Mouse (Mus musculus) intestine, embryonic 16.5 days (tissue): Measurements from ENCODE around the gene Stpg4. TPM values are rescaled to one million over a fixed set of nuclear protein-coding genes. Genes with fewer than 3 reads are reported as not detected.

Experiments used
- ATAC-seq: fragments of 200-750 bp; cut with Nextera tagmentation; 2 replicates; pipeline ENCODE4 v1.8.0; 2017; ENCODE audit warnings: moderate TSS enrichment, moderate library complexity
- H3K27ac ChIP-seq: fragments of 300-500 bp; sonication (generic); 2 replicates; pipeline ENCODE4 v1.5.1; 2014; ENCODE audit warnings: mild to moderate bottlenecking, low read length
- H3K27me3 ChIP-seq: fragments of 300-500 bp; sonication (generic); replicated peaks from 2 replicates; pipeline ENCODE4 v1.6.1; 2014; ENCODE audit warnings: low read length, control low read depth, mixed read lengths; ENCODE audit not compliant: control insufficient read depth, insufficient read depth
- H3K36me3 ChIP-seq: fragments of 300-500 bp; sonication (generic); 2 replicates; pipeline ENCODE4 v1.6.1; 2014; ENCODE audit warnings: low read length, control low read depth; ENCODE audit not compliant: control insufficient read depth, insufficient read depth
- H3K4me1 ChIP-seq: fragments of 300-500 bp; sonication (generic); 2 replicates; pipeline ENCODE4 v1.6.1; 2014; ENCODE audit warnings: low read length, control low read depth, mixed read lengths; ENCODE audit not compliant: control insufficient read depth, insufficient read depth
- H3K4me2 ChIP-seq: fragments of 300-500 bp; sonication (generic); 2 replicates; pipeline ENCODE4 v1.6.1; 2014; ENCODE audit warnings: low read depth, low read length, control low read depth
- H3K4me3 ChIP-seq: fragments of 300-500 bp; sonication (generic); 2 replicates; pipeline ENCODE4 v1.5.1; 2014; ENCODE audit warnings: mild to moderate bottlenecking, low read length
- H3K9ac ChIP-seq: fragments of 300-500 bp; sonication (generic); 2 replicates; pipeline ENCODE4 v1.6.1; 2014; ENCODE audit warnings: low read depth, low read length
- H3K9me3 ChIP-seq: fragments of 300-500 bp; sonication (generic); 2 replicates; pipeline ENCODE4 v1.6.1; 2016; ENCODE audit warnings: low read length, control low read depth; ENCODE audit not compliant: control insufficient read depth
- WGBS: fragments of 180-500 bp; shearing (Covaris S2); extraction: QIAGEN DNeasy Blood & Tissue Kit; methylation state at CpG from one replicate; pipeline ENCODE4 v1.1.7; 2014; 5-methylcytosine and 5-hydroxymethylcytosine counted together
- polyA plus RNA-seq: library from polyadenylated mRNA; unstranded; fragments of >200 nt; fragmentation: Nextera tagmentation; extraction: Ambion mirVana; gene quantifications from 2 replicates; pipeline ENCODE4 v1.2.1, GENCODE M21; 2015

The Stpg4 gene
- polyA plus RNA-seq, 1 experiment from 2014 or later, result not detected

DNA sequence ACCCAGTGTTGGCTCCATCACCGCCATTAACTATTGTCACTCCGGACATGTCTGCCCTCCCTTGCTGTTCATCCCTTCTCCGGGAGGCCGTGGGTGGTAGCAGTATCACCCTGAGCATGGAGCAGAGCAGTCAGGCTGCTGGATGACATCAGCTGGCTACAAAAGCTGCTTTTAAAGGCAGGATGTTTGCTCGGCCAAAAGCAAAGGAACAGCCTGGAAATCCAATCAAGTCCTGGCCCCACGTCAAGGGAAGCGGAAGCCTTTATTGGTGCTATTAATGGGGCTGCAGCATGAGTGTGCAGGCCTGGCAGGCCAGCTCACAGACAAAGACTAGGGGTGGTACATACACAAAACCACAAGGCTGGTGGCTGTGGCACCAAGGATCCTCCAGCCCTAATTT lies 36.3 kb downstream of the Stpg4 start:
- Histone ChIP-seq H3K27me3 (no peaks in the 10 kb centered on the region), H3K4me1 (no peaks in the 10 kb centered on the region; the same call in 1 of the 2 replicates), H3K4me2 (no peak overlapping the region), H3K9ac (no peak overlapping the region), H3K27ac (no peak overlapping the region), H3K4me3 (no peak overlapping the region), H3K9me3 (no peaks in the 10 kb centered on the region), H3K36me3 (no peaks in the 10 kb centered on the region)
- ATAC-seq, result peak; percentile 50
- 59% methylated on average over 7 of the region's 7 CpGs for WGBS

DNA sequence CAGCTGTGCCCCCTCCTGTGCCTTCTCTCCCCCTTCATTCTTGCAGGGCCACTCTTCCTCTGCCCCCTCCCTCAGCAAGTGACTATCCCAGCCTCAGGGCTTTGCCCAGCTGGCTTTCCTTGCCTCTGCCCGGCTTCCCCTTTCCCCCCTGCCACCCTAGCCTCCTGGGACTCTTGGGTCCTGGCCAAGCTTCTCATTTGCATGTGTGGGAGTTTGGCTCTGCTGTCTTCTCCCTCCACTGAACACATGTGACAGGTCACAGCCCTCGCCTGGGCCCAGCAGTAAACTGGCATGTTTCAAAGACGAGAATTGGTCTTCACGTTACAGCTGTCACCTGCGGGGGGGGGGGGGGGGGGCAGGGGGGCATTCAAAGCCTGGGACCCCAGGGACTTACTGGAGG lies 40.5 kb downstream of the Stpg4 start:
- no peaks in the 10 kb centered on the region; the same call in 1 of the 2 replicates for H3K4me1 ChIP-seq
- WGBS, result 33% methylated on average over 3 of the region's 5 CpGs
- no peak overlapping the region for H3K27ac ChIP-seq
- H3K9me3 ChIP-seq, result no peaks in the 10 kb centered on the region
- no peaks in the 10 kb centered on the region for H3K27me3 ChIP-seq
- H3K36me3 ChIP-seq, result no peaks in the 10 kb centered on the region
- no peak overlapping the region for H3K9ac ChIP-seq
- no peak overlapping the region for H3K4me3 ChIP-seq
- no peak overlapping the region for H3K4me2 ChIP-seq
- ATAC-seq, result no peak

DNA sequence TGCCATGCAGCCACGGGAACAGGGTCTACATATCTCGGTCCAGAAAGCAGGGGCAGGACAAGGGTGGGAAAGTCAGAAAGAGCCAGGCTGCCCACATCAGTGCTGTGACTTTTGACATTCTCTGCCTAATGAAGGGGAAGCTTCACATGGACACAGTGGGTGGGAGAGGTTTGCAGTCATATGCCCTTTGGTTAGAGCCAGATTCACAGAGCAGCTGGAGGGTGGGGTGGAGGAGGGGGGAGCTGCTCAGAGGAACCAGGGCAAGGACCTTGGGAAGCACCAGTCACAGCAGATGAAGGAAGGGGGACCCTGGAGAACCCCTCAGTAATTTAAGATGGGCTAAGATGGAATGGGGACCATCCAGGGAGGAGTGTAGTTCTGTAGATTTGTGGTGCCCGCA lies 41.7 kb downstream of the Stpg4 start:
- H3K4me3 ChIP-seq, result no peak overlapping the region
- 67% methylated on average over 3 of the region's 3 CpGs for WGBS
- H3K4me2 ChIP-seq, result no peak overlapping the region
- no peak for ATAC-seq
- no peaks in the 10 kb centered on the region for H3K27me3 ChIP-seq
- H3K9ac ChIP-seq, result no peak overlapping the region
- H3K4me1 ChIP-seq, result no peaks in the 10 kb centered on the region
- no peak overlapping the region for H3K27ac ChIP-seq
- no peaks in the 10 kb centered on the region for H3K9me3 ChIP-seq
- H3K36me3 ChIP-seq, result no peaks in the 10 kb centered on the region

DNA sequence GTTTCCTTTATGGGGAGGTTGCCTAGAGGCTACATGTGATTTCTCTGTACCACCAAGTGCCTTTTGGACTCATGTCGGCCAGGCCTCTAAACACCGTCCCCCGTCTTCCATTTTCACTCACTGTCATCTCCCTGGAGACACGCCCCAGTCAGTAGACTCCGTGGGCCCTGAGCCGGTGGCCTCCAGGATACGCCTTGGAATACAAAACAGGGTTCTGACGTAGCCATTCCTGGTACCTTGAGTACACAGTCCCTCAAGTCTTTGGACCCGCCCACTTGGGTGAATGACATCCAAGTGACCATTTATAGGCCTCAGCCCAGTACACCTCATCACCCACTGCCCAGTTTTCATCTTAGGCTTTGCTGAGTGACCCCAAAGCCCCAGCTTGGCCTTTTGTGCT lies 46.9 kb downstream of the Stpg4 start:
- no peak overlapping the region for H3K4me2 ChIP-seq
- 80% methylated on average over 9 of the region's 9 CpGs for WGBS
- H3K9ac ChIP-seq, result no peak overlapping the region
- H3K4me1 ChIP-seq, result peaks cover 41% of the 10 kb centered on the region
- no peak overlapping the region for H3K27ac ChIP-seq
- no peak for ATAC-seq
- H3K9me3 ChIP-seq, result no peaks in the 10 kb centered on the region
- H3K36me3 ChIP-seq, result no peaks in the 10 kb centered on the region
- no peaks in the 10 kb centered on the region for H3K27me3 ChIP-seq
- H3K4me3 ChIP-seq, result no peak overlapping the region

DNA sequence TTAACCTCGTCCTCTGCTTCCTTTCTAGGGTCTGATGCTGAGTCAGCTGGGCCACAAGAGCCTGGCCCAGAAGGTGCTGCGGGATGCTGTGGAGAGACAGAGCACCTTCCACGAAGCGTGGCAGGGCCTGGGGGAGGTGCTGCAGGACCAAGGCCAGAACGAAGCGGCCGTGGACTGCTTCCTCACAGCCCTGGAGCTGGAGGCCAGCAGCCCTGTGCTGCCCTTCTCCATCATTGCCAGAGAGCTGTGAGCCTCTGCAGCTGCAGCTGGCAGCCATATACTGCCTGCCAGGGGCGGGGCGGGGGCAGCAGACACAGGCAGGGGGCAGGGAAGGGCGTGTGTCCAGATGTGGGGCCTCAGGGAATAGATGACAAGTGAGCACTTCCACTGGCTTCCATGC lies 47.7 kb downstream of the Stpg4 start:
- Histone ChIP-seq H3K9me3 (no peaks in the 10 kb centered on the region), H3K4me2 (no peak overlapping the region), H3K27me3 (no peaks in the 10 kb centered on the region), H3K4me3 (no peak overlapping the region), H3K36me3 (no peaks in the 10 kb centered on the region), H3K4me1 (peaks cover 46% of the 10 kb centered on the region), H3K9ac (peak overlapping the region; percentile 46), H3K27ac (peak overlapping the region; percentile 33)
- ATAC-seq, result no peak
- WGBS, result 46% methylated on average over 10 of the region's 10 CpGs

DNA sequence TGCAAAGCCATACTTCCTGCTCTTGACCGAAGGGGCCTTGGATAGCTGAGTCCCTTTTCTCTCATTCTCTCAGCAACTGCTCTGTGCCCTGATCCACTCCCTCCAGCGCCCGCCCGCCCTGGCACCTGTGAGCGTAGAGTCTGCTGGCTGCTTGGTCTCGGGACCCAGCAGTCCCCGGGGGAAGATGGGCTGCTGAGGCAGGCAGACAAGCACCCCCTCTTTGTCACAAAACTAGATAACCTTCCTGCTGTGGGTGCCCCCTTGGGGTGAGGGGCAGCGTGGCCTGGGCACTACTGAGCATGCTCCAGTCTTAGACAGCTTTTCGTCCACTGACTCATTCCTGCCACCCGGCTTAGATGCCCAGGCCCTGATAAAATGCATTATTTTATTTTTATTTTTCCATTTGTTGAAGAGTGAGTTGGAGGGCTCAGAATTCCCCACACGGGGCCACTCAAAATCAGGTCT lies 48.3 kb downstream of the Stpg4 start:
- Histone ChIP-seq H3K9ac (no peak overlapping the region), H3K36me3 (no peaks in the 10 kb centered on the region), H3K4me3 (no peak overlapping the region), H3K4me2 (no peak overlapping the region), H3K4me1 (peaks cover 46% of the 10 kb centered on the region), H3K27me3 (no peaks in the 10 kb centered on the region), H3K9me3 (no peaks in the 10 kb centered on the region), H3K27ac (peak overlapping the region; percentile 61)
- no peak for ATAC-seq
- WGBS, result 78% methylated on average over 11 of the region's 11 CpGs

DNA sequence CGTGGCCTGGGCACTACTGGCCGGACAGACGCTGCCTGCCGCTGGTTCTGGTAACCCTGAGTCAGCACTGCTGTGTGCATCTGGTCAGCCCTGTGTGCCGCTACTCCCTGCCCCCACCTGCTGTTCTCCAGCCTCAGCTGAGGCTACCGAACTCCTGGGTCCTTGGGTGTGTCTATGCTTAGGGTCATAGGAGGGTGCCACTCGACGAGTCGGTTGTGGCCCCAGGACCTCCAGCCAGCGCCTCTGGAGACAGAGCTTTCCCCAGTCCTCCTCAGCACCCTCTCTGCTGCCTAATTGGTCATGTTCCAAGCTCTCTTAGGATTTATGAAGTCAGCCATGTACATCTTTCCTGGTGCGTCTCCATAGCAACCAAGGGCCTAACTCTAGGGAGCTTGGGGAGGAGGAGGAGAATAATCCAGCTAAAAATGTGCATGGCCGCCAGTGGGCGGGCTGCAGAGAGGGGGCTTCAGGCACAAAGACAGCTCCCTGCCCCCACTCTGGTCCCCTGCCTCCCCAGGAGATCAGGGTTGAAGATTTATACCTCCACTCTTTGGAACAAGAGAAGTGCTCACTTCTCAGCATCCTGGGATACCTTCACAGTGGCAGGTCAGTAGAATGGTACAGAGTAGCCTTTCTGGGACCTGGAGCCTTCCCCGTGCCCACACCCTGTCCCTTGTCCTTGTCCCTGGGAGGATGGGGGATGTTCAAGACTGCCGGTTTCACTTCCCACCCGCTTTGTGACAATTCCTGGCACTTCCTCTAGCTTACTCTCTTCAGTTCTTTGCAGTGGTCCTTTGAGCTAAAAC lies 49.0 kb downstream of the Stpg4 start:
- ATAC-seq, result peak; percentile 27; the same call in 1 of the 2 replicates
- Histone ChIP-seq H3K9me3 (no peaks in the 10 kb centered on the region), H3K4me2 (no peak overlapping the region), H3K4me3 (no peak overlapping the region), H3K27ac (peak overlapping the region; percentile 61), H3K9ac (no peak overlapping the region), H3K36me3 (no peaks in the 10 kb centered on the region), H3K27me3 (no peaks in the 10 kb centered on the region), H3K4me1 (peaks cover 46% of the 10 kb centered on the region)
- WGBS, result 49% methylated on average over 16 of the region's 16 CpGs

DNA sequence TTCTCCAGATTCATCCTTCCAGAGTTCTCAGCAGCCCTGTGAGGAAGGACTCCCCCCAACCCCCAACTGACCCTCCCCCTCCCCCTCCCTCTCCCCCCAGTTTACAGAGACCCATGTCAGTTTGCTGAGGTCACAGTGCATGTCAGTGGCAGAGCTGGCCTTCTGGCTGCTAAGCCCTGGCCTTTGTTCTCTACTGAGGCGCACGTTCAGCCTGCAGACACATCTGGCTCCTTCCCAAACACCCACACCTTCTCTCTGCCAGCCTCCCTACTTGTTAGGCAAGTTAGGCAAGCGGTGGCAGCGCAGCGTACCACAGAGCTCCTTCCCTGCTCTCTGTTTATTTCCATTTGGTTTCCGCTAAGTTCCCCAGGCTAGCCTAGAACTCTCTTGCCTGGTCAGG lies 50.0 kb downstream of the Stpg4 start:
- H3K4me2 ChIP-seq, result no peak overlapping the region
- no peak overlapping the region for H3K4me3 ChIP-seq
- 67% methylated on average over 6 of the region's 6 CpGs for WGBS
- H3K4me1 ChIP-seq, result peaks cover 46% of the 10 kb centered on the region
- H3K9me3 ChIP-seq, result no peaks in the 10 kb centered on the region
- peak; percentile 35; the same call in 1 of the 2 replicates for ATAC-seq
- peak overlapping the region; percentile 8; the same call in 1 of the 2 replicates for H3K27ac ChIP-seq
- H3K36me3 ChIP-seq, result no peaks in the 10 kb centered on the region
- no peaks in the 10 kb centered on the region for H3K27me3 ChIP-seq
- H3K9ac ChIP-seq, result 0 out of 2 replicates have a peak overlapping the region, but pooled peaks have one; percentile 16

DNA sequence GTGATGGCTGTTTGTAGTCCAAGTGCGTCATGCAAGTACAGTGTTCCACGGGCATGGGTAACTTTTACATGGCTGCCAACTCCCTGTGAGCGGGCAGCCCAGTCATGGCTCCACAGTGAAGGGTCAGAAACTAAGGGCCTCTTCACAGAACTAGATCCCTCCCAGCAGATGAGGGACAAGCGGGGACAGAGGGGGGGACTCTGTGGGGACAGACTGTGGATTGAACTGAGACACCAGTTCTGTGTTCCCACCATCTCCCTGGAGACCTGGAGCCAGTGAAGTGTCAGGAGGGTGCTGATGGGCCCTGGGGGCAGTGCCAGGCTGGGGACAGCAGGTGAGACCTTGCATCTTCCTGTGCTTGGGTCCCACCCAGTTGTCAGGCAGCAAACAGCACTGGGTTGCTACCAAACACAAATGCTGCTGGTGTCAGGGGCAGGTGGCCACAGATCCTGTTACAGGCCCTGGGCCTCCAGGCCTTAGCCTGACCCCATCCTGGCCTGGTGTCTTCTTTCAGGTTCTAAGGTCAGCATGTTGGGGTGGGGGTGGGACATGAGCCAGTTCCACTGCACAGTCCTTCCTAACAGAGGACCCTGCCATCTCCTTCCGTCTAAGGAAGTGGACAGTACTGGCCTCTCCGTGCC lies 50.6 kb downstream of the Stpg4 start:
- no peak overlapping the region for H3K4me3 ChIP-seq
- no peaks in the 10 kb centered on the region for H3K36me3 ChIP-seq
- peaks cover 46% of the 10 kb centered on the region for H3K4me1 ChIP-seq
- peak overlapping the region; percentile 8 for H3K27ac ChIP-seq
- H3K9ac ChIP-seq, result 0 out of 2 replicates have a peak overlapping the region, but pooled peaks have one; percentile 16
- no peak for ATAC-seq
- no peaks in the 10 kb centered on the region for H3K27me3 ChIP-seq
- H3K9me3 ChIP-seq, result no peaks in the 10 kb centered on the region
- H3K4me2 ChIP-seq, result no peak overlapping the region
- 87% methylated on average over 6 of the region's 6 CpGs for WGBS
